Mouse (Mus musculus): ENCODE measurements at regions not wholly inside any gene's neighbourhood (a gene's known extent, or its start where the extent isn't known, plus 50 kb on each side); places are given as distances from the start of the nearest gene placed in this dataset.

DNA sequence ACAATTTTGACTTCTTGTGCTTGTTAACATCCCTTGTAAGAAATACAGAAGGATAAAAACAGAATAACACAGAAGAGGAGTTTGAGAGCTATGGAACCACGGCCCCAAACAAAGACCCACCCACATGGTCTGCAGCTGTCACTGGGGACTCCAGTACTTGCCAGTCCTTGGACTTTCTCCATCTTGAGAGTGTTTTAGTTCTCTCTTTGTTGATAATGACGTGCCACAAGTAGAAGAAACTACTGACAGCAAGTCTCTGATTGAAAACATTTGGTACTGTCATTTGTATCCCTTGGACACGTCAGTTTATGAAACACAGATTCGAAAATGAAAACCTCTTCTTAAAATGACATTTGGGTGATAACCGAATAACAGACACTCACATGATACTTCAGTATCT lies 68.3 kb upstream of the Frg1 start:
- H3K4me3 ChIP-seq (ENCODE audit: control insufficient read depth, low read depth, low read length): no peak overlapping the region
- H3K4me1 ChIP-seq (ENCODE audit: control insufficient read depth, insufficient read depth, low read length): no peaks in the 10 kb centered on the region
- H3K27me3 ChIP-seq (ENCODE audit: control insufficient read depth, insufficient read depth, low read length): no peaks in the 10 kb centered on the region
- TF ChIP-seq POLR2A (IDR thresholded peaks at IDR 0.05; ENCODE audit: control insufficient read depth, low read depth, low read length) (no peak), CTCF (IDR thresholded peaks at IDR 0.05; ENCODE audit: control insufficient read depth, insufficient read depth, insufficient replicate concordance, low read depth, low read length) (no peak)
- no peak overlapping the region for H3K27ac ChIP-seq (ENCODE audit: control insufficient read depth, insufficient read depth, low read depth, low read length)
- no peaks in the 10 kb centered on the region for H3K36me3 ChIP-seq (ENCODE audit: control insufficient read depth, insufficient read depth, low read length)

DNA sequence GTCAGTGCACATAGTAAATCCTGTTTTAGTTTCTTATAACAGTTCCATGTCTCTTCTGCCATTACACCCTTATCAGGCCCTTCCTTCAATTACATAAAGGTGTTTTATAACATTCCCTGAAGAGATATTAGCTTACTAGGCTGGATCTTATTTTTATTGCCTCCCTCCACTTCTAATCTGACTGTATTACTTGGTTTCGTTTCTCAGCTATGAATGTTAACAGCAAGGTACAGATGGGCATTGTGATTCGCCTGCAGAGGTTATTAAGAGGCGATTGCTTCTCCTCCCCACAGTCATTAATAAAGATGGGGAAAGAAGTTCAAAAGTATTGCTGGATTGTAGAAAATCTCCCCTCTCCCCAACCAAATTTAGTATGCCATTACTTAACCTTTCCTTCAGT lies 66.4 kb upstream of the Frg1 start:
- Histone ChIP-seq H3K27me3 (ENCODE audit: control insufficient read depth, insufficient read depth, low read length) (no peaks in the 10 kb centered on the region), H3K36me3 (ENCODE audit: control insufficient read depth, insufficient read depth, low read length) (no peaks in the 10 kb centered on the region), H3K27ac (ENCODE audit: control insufficient read depth, insufficient read depth, low read depth, low read length) (no peak overlapping the region), H3K4me1 (ENCODE audit: control insufficient read depth, insufficient read depth, low read length) (no peaks in the 10 kb centered on the region), H3K4me3 (ENCODE audit: control insufficient read depth, low read depth, low read length) (no peak overlapping the region)
- TF ChIP-seq CTCF (IDR thresholded peaks at IDR 0.05; ENCODE audit: control insufficient read depth, insufficient read depth, insufficient replicate concordance, low read depth, low read length): no peak
- TF ChIP-seq POLR2A (IDR thresholded peaks at IDR 0.05; ENCODE audit: control insufficient read depth, low read depth, low read length): no peak

DNA sequence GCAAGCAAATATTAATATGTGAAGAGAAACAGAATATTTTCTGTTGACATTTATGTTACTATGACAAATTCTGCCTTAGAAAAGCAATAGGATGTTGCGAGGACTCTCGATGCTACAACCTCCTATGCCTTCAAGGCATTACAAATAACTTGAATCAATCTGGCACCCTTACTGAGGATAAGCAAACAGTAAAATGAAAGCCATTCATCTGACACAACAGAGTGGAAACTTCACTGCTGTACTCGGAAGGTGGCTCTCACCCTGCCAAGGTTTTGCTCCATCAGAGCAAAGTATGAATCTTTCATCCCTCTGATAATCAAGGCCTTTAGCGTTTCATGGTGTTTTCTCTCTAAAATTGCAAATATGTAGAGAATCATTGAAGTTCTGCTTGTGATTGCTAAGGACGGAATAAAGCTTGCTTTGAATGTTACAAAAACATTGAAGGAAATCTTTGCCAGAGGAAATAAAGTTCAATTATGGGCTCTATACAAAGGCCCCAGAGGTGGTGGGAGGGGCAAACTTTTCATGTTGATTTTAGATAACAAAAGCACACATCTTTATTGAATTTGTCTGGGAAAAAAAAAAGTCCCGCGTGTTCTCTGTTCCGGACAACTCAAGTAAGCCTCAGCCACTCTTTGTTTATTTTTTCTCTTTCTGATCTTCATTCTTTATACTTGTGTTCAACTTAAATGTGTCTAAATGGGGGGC lies 56.3 kb upstream of the Frg1 start:
- Histone ChIP-seq H3K27ac (ENCODE audit: control insufficient read depth, insufficient read depth, low read depth, low read length) (no peak overlapping the region), H3K27me3 (ENCODE audit: control insufficient read depth, insufficient read depth, low read length) (no peaks in the 10 kb centered on the region), H3K4me3 (ENCODE audit: control insufficient read depth, low read depth, low read length) (no peak overlapping the region), H3K4me1 (ENCODE audit: control insufficient read depth, insufficient read depth, low read length) (no peaks in the 10 kb centered on the region), H3K36me3 (ENCODE audit: control insufficient read depth, insufficient read depth, low read length) (no peaks in the 10 kb centered on the region)
- TF ChIP-seq POLR2A (IDR thresholded peaks at IDR 0.05; ENCODE audit: control insufficient read depth, low read depth, low read length) (no peak), CTCF (IDR thresholded peaks at IDR 0.05; ENCODE audit: control insufficient read depth, insufficient read depth, insufficient replicate concordance, low read depth, low read length) (no peak)

DNA sequence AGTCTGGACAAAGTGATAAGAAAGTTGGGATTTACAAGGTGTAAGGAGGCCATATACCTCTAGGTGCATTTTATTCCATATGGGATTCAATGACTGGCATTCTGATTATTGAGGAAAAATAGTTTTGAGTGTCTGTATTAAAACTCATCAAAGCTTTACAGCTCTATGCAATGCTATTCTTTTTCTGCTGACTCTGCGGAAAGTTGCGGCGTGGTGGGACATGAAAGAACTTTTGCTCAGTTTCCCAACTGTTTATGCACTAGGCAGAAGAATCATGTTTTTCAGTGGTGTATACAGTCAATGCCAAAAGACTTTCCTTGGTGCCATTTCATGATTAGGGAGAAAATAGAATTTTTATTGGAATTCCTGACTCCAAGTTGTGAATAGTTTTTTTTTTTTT lies 55.4 kb upstream of the Frg1 start:
- TF ChIP-seq CTCF (IDR thresholded peaks at IDR 0.05; ENCODE audit: control insufficient read depth, insufficient read depth, insufficient replicate concordance, low read depth, low read length) (no peak), POLR2A (IDR thresholded peaks at IDR 0.05; ENCODE audit: control insufficient read depth, low read depth, low read length) (no peak)
- Histone ChIP-seq H3K4me1 (ENCODE audit: control insufficient read depth, insufficient read depth, low read length) (no peaks in the 10 kb centered on the region), H3K27ac (ENCODE audit: control insufficient read depth, insufficient read depth, low read depth, low read length) (no peak overlapping the region), H3K36me3 (ENCODE audit: control insufficient read depth, insufficient read depth, low read length) (no peaks in the 10 kb centered on the region), H3K4me3 (ENCODE audit: control insufficient read depth, low read depth, low read length) (no peak overlapping the region), H3K27me3 (ENCODE audit: control insufficient read depth, insufficient read depth, low read length) (no peaks in the 10 kb centered on the region)

Measured in testis, adult 2 months (tissue).